Mouse (Mus musculus) splenic B cell, adult 2 months (primary cell): ENCODE results near the gene Atf3.
"Not testable (repeated sequence)": the region's sequence is repeated elsewhere in the genome, so short reads cannot be mapped to it uniquely, and the experiment has no call there.

ENCODE experiments used
- DNase-seq: peaks from one replicate; pipeline ENCODE4 v3.0.0-alpha.2; 2011; ENCODE audit warnings: low read depth, low spot score
- H3K27me3 ChIP-seq: 2 replicates; pipeline ENCODE4 v1.6.1; 2012; ENCODE audit warnings: mild to moderate bottlenecking, low read length, moderate library complexity, mixed read lengths; ENCODE audit not compliant: control insufficient read depth, poor library complexity, insufficient read depth, severe bottlenecking
- H3K36me3 ChIP-seq: 2 replicates; pipeline ENCODE4 v1.6.1; 2012; ENCODE audit warnings: mild to moderate bottlenecking, low read length, moderate library complexity, mixed read lengths; ENCODE audit not compliant: control insufficient read depth, poor library complexity, insufficient read depth, severe bottlenecking

The Atf3 gene

GRCm38 (mm10) chr1:191170444-191170843 lies 47.4 kb downstream of the Atf3 start:
- Histone ChIP-seq H3K27me3 (no peaks in the 10 kb centered on the region), H3K36me3 (no peaks in the 10 kb centered on the region)
- no peak for DNase-seq

DNA sequence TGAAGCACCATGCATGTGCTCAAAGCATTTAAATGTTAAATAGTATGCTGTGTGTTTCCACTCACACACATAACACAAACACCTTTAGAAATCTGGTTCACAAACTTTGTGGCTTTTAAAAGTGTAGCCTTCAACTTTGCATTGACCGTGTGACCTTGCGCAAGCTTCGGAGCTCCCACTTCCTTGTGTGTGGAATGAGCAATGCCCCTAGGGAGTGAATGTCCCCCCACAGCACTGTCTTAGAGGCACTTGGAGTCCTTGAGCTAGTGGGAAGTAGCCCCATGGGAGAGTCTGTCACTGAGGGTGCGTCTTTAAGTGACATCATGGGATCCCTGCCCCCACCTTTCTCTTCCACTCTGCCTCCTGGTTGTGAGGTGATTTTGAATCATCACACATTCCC lies 51.6 kb downstream of the Atf3 start:
- no peaks in the 10 kb centered on the region for H3K36me3 ChIP-seq
- no peaks in the 10 kb centered on the region; the same call in 1 of the 2 replicates for H3K27me3 ChIP-seq
- DNase-seq, result no peak

GRCm38 (mm10) chr1:191164717-191165116 lies 53.1 kb downstream of the Atf3 start, which contains the start of gene Fam71a:
TSS of gene Fam71a (minus strand) at chr1:191164817.
- no peaks in the 10 kb centered on the region for H3K36me3 ChIP-seq
- no peak for DNase-seq

DNA sequence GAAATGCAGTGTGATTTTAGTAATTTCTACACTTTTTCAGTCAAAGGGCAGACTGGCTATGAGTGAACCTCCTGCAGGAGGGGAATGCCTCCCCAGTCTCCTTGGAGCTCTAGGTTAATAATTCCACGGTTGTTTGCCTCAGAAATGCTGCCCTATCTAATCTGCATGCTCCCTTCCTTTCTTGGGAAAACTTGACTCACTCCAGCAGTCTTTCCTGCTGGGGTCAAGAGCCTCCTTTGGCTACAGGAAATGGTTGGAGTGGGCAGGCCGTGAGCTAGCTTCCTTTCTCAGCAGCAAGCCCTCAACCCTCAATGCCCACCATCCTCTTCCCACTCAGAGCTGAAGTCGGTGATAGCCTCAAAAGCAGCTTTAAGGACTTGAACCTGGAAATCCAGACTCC lies 63.5 kb downstream of the Atf3 start:
- H3K27me3 ChIP-seq, result no peaks in the 10 kb centered on the region
- H3K36me3 ChIP-seq, result no peaks in the 10 kb centered on the region
- DNase-seq, result no peak

More at GRCm38 (mm10) chr1:191164717-191165116, 53.1 kb downstream of the Atf3 start, which contains the start of gene Fam71a:
- no peaks in the 10 kb centered on the region; the same call in 1 of the 2 replicates for H3K27me3 ChIP-seq

DNA sequence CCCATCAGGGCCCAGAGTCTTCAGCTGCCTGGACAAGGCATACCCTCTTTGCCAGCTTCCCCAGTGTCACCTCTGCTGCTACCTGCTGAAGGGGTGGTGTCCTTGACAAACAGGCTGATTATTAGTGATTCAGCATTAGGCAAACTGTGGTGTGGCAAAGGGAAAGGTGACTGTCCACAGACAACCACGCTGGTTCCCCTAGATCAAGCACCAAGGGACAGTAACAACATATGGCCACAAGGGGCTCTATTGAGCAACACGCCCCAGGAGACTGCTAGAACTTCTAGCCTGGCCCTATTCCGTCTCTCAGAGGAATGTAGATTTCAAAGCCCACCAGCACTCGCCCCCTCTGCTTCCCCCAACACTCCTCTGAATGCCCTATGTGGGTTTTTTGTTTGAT lies 64.8 kb downstream of the Atf3 start:
- H3K36me3 ChIP-seq, result no peaks in the 10 kb centered on the region
- peak; percentile 76 for DNase-seq
- no peaks in the 10 kb centered on the region for H3K27me3 ChIP-seq

GRCm38 (mm10) chr1:191150924-191151605 lies 66.8 kb downstream of the Atf3 start:
- no peaks in the 10 kb centered on the region for H3K36me3 ChIP-seq

DNA sequence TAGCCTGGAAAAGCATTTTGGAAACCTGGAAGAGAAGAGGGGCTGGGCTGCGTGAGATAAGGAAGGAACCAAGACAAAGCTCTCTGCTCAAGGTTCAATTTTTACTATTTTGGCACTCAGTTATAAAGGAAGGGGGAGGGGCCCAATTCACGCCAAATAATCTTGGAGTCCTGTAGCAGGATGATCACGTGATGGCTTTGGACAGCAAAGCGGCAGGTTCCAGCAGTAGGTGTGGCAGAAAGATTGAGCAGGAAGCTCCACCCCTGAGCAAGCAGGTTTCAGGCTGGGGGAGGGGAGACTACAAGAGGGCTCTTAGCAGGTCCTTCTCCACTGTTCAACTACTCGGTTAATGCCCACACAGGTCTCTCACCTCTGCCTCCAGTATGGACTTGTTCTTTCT lies 68.3 kb downstream of the Atf3 start:
- DNase-seq, result not testable (repeated sequence)

More at GRCm38 (mm10) chr1:191150924-191151605, 66.8 kb downstream of the Atf3 start:
- no peak for DNase-seq
- H3K27me3 ChIP-seq, result no peaks in the 10 kb centered on the region

GRCm38 (mm10) chr1:191140983-191141382 lies 76.9 kb downstream of the Atf3 start:
- no peaks in the 10 kb centered on the region for H3K36me3 ChIP-seq
- no peaks in the 10 kb centered on the region for H3K27me3 ChIP-seq
- no peak for DNase-seq

More for the DNA sequence above, 68.3 kb downstream of the Atf3 start:
- H3K36me3 ChIP-seq, H3K27me3 ChIP-seq: not testable (repeated sequence)

DNA sequence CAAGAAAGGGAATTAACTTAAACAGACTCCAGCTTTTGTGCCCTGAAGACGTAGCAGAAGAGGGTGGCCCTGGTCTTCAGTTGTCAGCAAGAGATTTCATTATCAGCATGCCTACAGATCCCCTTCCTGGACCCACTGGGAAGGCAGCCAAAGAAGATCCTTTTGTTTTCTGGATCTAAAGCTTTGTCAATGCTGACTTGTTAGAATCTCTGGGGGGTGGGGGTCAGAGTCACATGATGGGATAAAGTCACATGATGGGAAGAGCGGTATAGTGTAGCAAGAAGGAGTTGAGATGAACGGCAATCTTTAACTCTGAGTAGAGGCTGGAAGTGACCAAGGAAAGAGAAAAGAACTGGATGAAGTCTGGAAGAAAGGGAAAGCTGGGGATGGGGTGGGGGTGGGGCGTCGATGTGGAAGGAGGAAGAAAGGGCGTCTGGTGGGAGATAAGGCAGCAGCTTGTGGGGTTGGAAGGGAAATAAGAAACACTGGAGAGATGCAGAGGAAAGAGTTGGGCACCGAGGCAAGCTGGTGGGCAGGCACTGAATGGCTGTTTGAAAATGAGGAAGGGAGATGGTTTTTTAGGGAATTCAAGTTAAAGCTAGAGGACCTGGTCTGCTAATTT lies 78.9 kb downstream of the Atf3 start:
- Histone ChIP-seq H3K27me3 (no peaks in the 10 kb centered on the region), H3K36me3 (no peaks in the 10 kb centered on the region)
- no peak for DNase-seq

DNA sequence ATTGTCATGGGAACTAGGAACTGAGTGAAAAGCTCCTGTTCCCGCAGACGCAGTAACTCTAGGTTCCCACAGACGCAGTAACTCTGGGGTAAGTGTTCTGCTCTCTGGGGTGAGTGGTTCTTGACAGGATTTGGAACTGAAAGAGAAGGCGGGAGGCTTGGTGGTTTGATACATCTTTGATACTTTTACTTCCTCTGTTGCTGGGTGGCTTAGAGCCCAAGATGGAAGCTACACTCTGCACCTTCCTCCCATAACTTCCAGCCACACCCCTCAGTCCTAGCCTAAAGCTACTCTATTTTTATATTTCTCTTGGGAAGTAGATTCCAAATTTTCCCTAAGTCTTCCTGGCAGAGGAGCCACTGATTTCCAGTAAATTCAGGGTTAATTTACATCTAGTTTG lies 79.4 kb downstream of the Atf3 start:
- Histone ChIP-seq H3K27me3 (no peaks in the 10 kb centered on the region), H3K36me3 (no peaks in the 10 kb centered on the region)
- no peak for DNase-seq

DNA sequence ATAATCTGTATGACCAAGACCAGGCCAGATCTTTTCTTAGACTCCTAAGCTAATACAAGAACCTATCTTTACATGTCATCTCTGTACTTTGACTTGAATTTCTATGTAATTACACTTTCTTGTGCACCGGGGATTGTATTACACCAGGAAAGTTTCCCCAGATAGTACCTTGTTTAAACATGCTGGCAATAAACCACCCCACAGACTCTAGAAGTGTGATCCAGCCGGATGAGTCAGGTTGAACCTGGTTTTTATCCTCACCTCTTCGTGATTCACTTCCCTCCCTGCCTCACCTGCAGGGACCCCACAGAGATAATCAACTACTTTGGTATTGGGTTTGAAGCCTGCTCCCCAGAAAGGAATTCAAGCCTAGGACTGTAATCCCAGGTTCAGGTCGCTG lies 82.4 kb downstream of the Atf3 start:
- no peak for DNase-seq
- H3K27me3 ChIP-seq, result no peaks in the 10 kb centered on the region
- H3K36me3 ChIP-seq, result no peaks in the 10 kb centered on the region

- no peak for DNase-seq
- Histone ChIP-seq H3K36me3 (no peaks in the 10 kb centered on the region), H3K27me3 (no peaks in the 10 kb centered on the region)
These were observed 84.9 kb downstream of the Atf3 start for GRCm38 (mm10) chr1:191132934-191133333.

DNA sequence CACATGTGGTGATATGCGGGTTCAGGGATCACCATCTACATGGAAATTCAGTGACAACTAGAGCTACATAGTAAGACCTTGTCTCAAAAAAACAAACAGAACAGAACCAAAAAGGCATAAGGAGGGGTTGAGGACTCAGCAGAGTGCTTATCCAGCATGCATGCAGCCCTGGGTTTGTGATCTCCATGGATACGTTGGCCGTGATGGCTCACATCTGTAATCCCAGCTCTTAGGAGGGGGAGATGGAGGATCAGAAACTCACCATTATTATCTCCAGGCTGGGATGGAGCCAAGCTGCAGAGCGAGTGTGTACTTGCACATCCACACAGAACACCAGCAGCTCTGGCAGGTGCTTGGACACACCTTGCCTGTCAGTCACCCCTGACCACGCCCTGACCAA lies 85.6 kb downstream of the Atf3 start:
- H3K27me3 ChIP-seq, result no peaks in the 10 kb centered on the region
- DNase-seq, result no peak
- H3K36me3 ChIP-seq, result no peaks in the 10 kb centered on the region

DNA sequence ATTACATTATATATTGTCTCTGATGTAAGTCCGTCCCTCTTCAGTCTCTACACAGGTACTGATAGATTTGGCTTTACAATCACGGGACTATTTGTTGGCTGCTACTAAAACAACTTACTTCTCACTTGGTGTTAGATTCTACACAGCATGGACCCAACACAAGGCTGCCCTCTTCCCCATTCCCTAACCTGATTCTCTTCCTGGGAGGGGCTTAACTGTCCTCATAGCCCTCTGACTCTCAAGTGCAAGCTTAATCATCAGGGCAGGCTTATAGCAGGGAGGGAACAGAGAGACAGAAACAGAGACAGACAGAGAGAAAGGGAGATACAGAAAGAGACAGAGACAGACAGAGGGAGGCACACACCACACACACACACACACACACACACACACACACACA lies 86.1 kb downstream of the Atf3 start:
- no peak for DNase-seq
- H3K27me3 ChIP-seq, result no peaks in the 10 kb centered on the region
- H3K36me3 ChIP-seq, result no peaks in the 10 kb centered on the region

DNA sequence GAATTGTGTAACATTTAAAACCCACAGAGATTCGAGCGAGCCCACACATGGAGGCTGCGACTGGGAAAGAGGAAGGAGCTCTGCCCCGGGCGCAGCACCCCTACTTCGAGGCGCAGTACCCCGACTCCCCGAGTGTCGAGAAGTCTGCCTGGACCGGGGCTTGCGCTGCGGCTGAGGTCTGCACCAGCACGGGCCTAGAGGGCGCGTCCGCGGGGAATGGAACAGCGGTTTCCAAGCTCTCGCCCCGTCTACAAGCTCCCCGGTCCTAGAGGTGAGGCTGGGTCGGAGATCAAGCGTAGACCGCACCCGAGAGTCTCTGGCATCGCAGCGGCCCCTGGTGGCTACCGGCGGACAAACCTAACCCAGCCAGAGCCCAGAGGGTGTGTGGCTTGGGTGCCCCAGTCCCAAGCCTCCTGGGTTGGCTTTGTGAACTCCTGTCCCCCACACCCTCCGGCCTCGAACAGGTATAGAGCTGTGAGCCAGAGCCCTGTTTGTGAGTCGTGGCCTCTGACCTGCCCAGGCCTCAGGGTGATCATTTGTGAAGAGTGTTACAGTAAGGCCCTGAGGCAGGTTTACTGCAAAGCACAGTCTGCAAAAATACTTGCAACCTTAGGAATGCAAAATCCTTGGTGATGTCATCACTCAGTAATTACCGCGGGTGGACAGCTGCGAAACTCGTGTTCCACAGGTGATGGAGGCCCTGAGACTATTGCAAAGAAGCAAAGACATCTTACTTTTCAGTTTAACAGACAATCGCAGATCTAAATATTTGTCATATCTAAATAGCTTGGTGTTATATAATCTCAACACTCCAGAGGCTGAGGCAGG lies 91.8 kb downstream of the Atf3 start:
- no peaks in the 10 kb centered on the region for H3K36me3 ChIP-seq
- peak; percentile 82 for DNase-seq
- no peaks in the 10 kb centered on the region for H3K27me3 ChIP-seq
